Mouse (Mus musculus) stomach, postnatal 0 days (tissue): ENCODE measurements at regions not wholly inside any gene's neighbourhood (a gene's known extent, or its start where the extent isn't known, plus 50 kb on each side); places are given as distances from the start of the nearest gene placed in this dataset.

ENCODE experiments used
- ATAC-seq: fragments of 200-750 bp; cut with Nextera tagmentation; 2 replicates; pipeline ENCODE4 v1.8.0; 2017; ENCODE audit not compliant: low FRiP score, low TSS enrichment
- DNase-seq: peaks from one replicate; pipeline ENCODE4 v3.0.0-alpha.2; 2016; ENCODE audit warnings: low spot score
- H3K27ac ChIP-seq: fragments of 300-500 bp; sonication (generic); replicated peaks from 2 replicates; pipeline ENCODE4 v1.5.1; 2014; ENCODE audit warnings: mild to moderate bottlenecking, control low read depth
- H3K27me3 ChIP-seq: fragments of 300-500 bp; sonication (generic); 2 replicates; pipeline ENCODE4 v1.6.1; 2014; ENCODE audit warnings: low read length; ENCODE audit not compliant: control insufficient read depth, insufficient read depth
- H3K36me3 ChIP-seq: fragments of 300-500 bp; sonication (generic); 2 replicates; pipeline ENCODE4 v1.6.1; 2014; ENCODE audit warnings: low read length, mixed read lengths; ENCODE audit not compliant: control insufficient read depth, insufficient read depth
- H3K4me1 ChIP-seq: fragments of 300-500 bp; sonication (generic); replicated peaks from 2 replicates; pipeline ENCODE4 v1.6.1; 2014; ENCODE audit warnings: antibody characterized with exemption; ENCODE audit not compliant: control insufficient read depth, insufficient read depth
- H3K4me2 ChIP-seq: fragments of 300-500 bp; sonication (generic); replicated peaks from 2 replicates; pipeline ENCODE4 v1.6.1; 2014; ENCODE audit warnings: low read depth, mild to moderate bottlenecking, control low read depth, moderate library complexity
- H3K4me3 ChIP-seq: fragments of 300-500 bp; sonication (generic); 2 replicates; pipeline ENCODE4 v1.5.1; 2014; ENCODE audit warnings: low read depth, low read length, control low read depth
- H3K9ac ChIP-seq: fragments of 300-500 bp; sonication (generic); 2 replicates; pipeline ENCODE4 v1.6.1; 2014; ENCODE audit warnings: mild to moderate bottlenecking, low read length, control low read depth, mixed read lengths
- H3K9me3 ChIP-seq: fragments of 300-500 bp; sonication (generic); 2 replicates; pipeline ENCODE4 v1.6.1; 2016; ENCODE audit warnings: low read length; ENCODE audit not compliant: control insufficient read depth
- CTCF ChIP-seq: IDR thresholded peaks from 2 replicates; pipeline ENCODE4 v1.5.1; 2016; ENCODE audit warnings: antibody characterized with exemption, low read depth, mild to moderate bottlenecking, moderate library complexity
- EP300 ChIP-seq: optimal IDR thresholded peaks from 2 replicates; pipeline ENCODE3; 2016; ENCODE audit warnings: antibody characterized with exemption
- WGBS: fragments of 180-500 bp; shearing (Covaris S2); extraction: QIAGEN DNeasy Blood & Tissue Kit; methylation state at CpG from one replicate; pipeline ENCODE4 v1.1.7; 2014; 5-methylcytosine and 5-hydroxymethylcytosine counted together

DNA sequence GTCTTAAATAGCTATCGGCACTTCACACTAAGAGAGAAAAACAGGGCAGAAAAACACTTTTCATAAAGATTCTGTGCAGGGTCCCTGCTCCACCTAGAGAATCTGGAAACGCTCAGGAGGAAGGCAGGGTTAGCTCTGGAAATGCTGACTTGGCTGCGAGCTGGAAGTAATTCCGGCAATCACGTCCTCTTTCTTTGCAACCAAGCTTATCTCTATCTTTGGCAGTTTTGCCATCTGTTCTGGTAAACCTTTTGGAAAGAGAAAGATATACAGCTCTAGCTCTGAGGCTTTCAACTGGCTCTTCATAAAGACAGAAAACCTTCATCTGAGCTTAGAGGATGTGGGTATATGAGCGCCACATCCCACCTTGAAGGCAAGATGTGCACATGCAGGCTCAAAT, 63.2 kb upstream of the Phactr1 start:
- Histone ChIP-seq H3K9me3 (no peaks in the 10 kb centered on the region), H3K4me3 (no peak overlapping the region), H3K9ac (no peak overlapping the region), H3K4me2 (no peak overlapping the region), H3K36me3 (no peaks in the 10 kb centered on the region), H3K27me3 (no peaks in the 10 kb centered on the region), H3K27ac (no peak overlapping the region), H3K4me1 (no peaks in the 10 kb centered on the region)
- 81% methylated on average over 6 of the region's 6 CpGs for WGBS
- TF ChIP-seq EP300 = no peak
- TF ChIP-seq CTCF = no peak
- ATAC-seq = no peak
- DNase-seq = no peak

DNA sequence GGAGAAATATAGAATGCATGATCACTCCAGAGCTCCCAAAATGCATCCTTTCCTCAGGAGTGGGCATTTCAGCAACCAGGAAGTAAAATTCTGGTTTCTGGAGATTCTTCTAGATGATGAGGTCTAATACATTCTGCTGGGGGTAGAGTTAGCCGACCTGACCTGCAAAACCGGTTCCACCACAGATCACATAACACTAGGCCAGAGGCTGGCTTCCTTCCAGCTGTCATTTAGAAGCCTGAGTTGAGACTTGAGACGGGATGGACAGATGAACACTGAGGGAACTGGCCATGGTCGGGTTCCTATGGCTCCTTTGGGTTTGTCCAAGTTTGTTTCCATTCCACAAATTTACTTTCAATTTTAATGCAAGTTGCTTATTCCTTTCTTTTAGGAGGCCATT, 62.6 kb upstream of the Phactr1 start:
- peak; percentile 28 for DNase-seq
- H3K9me3 ChIP-seq = no peaks in the 10 kb centered on the region

DNA sequence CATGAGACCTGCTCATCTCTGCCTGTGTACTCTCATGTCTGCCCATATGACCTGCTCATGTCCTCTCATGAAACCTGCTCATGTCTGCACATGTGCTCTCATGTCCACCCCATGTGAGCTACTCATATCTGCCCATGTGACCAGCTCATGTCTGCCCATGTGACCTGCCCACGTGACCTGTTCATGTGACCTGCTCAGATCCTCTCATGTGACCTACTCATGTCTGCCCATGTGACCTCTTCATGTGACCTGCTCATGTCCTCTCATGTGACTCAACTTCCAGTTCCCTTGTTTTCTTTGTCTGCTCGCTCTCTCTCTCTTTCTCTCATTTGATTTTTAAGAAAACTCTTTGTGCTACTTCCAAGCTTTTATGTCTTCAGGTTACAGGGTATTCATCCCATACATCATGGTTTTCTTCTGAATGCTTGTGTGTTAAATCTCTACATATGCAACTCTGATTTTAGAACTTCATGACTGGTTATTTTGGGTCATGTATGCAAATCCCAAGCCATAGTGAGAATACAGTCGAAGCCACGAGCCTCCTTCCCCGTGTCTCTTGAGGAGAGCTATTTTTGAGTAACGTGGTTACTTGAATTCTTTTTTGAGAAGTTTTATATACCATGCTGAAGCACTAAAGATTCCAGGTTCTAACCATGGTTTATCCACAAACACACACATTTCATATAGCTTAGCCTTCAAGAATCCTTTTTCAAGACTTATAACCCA, 60.7 kb upstream of the Phactr1 start:
- Histone ChIP-seq H3K4me3 (no peak overlapping the region), H3K36me3 (no peaks in the 10 kb centered on the region), H3K4me1 (no peaks in the 10 kb centered on the region), H3K27ac (no peak overlapping the region), H3K9me3 (no peaks in the 10 kb centered on the region), H3K27me3 (no peaks in the 10 kb centered on the region), H3K4me2 (no peak overlapping the region), H3K9ac (no peak overlapping the region)
- no peak for DNase-seq
- TF ChIP-seq CTCF = no peak
- TF ChIP-seq EP300 = no peak
- ATAC-seq = no peak
- WGBS = 90% methylated on average over 6 of the region's 6 CpGs

More for the DNA sequence above, 62.6 kb upstream of the Phactr1 start:
- H3K36me3 ChIP-seq = no peaks in the 10 kb centered on the region
- no peaks in the 10 kb centered on the region for H3K4me1 ChIP-seq
- no peak overlapping the region for H3K4me3 ChIP-seq
- H3K27ac ChIP-seq = no peak overlapping the region
- H3K27me3 ChIP-seq = no peaks in the 10 kb centered on the region
- WGBS = 39% methylated on average over 4 of the region's 4 CpGs
- TF ChIP-seq EP300 (no peak), CTCF (no peak)
- no peak overlapping the region for H3K9ac ChIP-seq
- ATAC-seq = no peak
- H3K4me2 ChIP-seq = no peak overlapping the region

DNA sequence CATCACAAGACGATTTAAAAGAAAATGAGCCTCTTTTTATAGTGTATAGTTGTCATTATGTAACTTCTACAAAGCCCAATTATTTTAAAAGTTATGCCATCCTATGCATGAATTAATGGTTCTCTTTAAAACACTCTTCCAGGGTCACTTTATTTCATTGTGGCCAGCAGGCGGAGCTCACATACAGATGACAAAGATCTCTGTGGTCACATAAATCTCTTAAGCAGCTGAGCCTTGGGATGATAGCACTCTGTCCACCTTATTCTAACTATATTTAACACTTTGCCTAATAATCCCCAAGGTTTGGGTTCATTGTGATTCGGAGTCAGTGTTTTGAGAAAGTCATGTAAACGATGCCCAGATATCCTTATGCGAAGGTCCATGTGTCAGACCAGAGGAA, 56.9 kb upstream of the Phactr1 start:
- TF ChIP-seq EP300 (no peak), CTCF (peak; percentile 74)
- WGBS = 52% methylated on average over 5 of the region's 5 CpGs
- Histone ChIP-seq H3K36me3 (no peaks in the 10 kb centered on the region), H3K27ac (no peak overlapping the region), H3K4me3 (no peak overlapping the region), H3K9me3 (no peaks in the 10 kb centered on the region), H3K4me2 (no peak overlapping the region), H3K9ac (no peak overlapping the region), H3K27me3 (no peaks in the 10 kb centered on the region), H3K4me1 (no peaks in the 10 kb centered on the region)
- DNase-seq (peak; percentile 29), ATAC-seq (no peak)
